Mouse (Mus musculus) 3134 (cell line): ENCODE measurements around the gene Cerkl.

Experiments used
- DNase-seq: peaks from one replicate; pipeline ENCODE4 v3.0.0-alpha.2; 2011; ENCODE audit warnings: low spot score; ENCODE audit not compliant: insufficient read length; ENCODE audit errors: extremely low read depth

The Cerkl gene

DNA sequence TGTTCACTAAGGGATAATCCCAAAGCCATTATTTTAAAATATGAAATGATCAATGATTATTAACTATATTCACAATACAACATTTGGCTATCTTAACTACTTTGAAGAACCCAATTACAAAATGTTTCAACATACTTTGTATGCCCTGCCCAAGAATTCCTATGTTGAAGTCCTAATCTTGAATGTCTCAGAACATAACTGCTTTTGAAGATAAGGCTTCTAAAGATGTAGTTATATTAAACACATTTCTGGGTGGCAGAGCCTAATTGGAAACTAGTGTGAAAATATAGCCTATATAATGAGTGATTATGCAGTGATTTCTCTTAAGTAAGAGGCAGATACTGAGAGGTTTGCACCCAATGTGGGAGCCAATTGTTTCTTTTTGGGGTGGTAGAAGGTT, 121.9 kb downstream of the Cerkl start:
- no peak for DNase-seq

DNA sequence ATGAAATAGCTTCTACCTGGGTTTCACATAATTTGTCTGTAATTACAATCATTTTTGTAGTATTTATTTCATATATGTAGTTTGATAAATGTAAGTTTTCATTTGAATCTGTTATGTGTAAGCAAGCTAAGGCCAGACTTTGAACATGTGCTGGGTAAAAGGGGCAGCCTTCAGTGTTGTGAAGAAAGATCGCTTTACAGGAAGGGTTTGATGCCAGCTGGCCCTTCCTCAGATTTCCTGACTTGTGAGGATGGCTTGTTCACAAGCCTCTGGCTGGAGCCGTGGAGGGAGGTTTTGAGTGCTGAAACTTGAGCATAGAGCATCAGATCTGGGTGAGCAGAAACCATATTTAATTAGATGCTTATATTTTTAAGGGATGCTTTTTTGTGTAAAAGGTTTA, 128.5 kb downstream of the Cerkl start:
- no peak for DNase-seq

DNA sequence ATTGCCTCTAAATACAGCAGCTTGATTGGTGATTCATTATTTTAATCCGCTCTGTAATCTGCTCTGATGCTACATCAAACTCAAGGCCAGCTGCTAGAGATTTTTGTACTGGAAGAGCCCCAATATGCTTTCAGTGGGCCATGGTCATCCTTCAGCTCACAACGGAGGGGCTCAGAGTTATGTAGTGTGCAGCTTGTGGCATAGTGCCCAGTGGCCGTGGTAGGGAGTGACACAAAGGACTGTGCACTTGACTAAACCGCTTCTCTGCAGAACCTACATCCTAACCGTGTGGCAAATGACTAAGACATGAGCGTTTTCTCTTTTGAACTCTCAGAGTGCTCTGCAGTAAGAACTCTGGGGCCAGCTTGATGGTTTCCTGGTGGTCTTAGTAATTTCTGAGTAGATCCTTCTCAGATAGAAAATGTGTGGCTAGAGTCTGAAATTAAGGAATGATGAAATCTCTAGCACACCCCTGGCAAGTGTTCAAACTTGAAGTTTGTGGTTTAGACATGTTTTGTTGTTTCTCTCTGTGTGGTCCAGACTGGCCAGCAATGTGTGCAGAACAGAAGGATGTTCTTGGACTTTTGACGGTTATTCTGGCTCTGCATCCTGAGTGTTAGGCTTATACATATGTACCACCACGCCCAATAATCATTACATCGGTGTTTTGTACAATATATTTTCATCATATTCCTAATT, 140.3 kb downstream of the Cerkl start:
- DNase-seq: no peak

DNA sequence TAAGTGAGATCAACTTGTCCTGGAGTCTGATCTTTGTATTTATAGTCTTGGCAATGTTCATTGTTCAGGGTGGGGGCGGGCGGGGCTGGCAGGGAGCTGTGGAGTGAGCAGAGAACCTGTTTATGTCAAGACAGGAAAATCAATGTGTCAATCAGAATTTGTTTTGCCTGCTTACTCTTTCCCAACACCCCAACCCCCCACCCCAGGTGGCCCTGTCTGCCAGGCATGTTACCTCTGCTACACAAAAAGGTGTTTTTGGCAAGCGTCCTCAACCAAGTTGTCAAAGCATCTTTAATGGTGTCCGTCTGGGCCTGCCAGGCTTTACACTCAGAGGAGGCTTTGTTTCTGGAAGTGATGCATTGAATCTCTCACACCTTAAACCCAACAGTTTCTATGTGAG, 141.5 kb downstream of the Cerkl start:
- DNase-seq: no peak

DNA sequence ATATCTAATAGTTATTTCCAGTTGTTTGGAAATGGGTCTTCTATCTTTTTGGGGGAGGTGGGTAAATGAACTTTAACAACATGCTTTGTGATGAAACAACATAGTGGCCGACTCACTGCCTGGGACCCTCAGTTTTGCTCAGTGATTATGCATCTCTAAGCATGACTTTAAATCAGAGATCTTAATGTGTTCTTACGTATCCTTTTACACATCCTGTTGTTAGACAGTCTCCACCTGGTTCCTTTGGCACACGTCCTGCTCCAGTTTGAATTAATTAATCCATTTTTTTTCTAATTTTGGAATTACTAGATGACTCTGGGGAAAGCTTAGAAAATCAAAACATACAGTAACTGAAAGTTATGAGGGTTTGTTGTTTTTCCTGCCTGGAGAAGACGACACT, 144.1 kb downstream of the Cerkl start:
- no peak for DNase-seq

DNA sequence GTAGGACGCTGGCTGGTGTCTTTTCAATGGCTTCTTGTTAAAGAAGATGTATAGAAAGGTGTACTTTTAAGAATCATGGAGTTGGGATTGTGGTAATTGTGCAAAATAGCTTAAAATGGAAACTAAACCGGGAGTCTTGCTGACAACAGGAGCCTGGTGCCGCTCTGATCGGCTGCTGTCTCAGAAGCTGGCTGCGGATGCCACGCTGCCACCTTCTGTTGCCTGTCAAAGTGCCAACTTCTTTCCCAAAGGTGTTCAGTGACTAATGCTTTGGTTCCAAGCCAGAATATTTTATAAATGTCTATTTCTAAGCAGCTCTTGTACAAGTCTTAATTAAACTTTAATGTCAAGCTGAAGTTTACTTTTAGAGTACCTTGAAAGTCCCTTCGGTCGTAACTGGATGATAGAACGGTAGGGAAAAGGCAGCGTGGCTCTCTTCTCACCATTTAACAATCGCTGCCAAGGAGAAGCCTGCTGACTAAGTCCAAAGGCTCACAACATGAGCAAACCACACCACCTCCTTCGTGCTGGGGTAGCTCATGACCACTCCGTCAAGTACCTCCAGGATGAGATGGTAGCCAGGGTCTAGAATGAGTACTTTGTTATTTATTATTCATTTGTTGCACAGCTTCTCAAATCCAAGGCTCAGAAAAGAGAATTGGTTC, 147.0 kb downstream of the Cerkl start:
- DNase-seq: no peak

DNA sequence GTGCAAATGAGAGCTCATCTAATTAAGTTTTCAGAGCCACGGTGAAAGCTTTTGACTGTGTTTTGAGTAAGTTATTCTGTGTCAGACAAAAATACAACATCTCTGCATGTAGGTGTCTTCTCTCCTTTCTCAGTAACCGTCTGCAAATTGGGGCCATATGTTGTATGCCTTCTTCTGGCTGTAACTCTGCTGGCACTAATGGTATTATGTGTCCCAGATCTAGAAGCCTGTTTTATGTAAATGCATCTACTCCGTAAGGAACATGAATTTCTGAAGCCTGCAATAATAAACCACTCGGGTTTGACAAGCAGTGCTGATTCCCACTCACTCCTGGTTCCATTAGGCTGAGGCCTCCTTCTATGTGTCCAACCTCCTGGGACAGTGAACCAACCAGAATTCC, 149.0 kb downstream of the Cerkl start:
- DNase-seq: no peak

DNA sequence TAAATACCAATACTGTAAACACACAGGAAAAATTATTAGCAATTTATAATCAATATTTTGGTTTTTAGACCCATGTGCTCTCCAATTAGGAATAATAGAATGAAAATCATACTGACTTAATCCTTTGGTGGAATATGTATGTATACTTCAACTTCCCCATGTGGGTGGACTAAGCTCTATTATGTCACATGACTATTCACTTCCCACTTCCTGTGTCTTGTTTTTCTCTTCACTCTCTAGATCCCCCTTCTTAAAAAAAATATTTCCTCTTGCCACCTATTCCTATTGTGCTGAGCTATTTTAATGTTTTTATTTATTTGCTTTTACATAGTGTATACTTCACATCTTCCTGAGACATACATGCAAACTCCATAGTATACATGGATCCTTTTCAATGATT, 154.2 kb downstream of the Cerkl start:
- no peak for DNase-seq

DNA sequence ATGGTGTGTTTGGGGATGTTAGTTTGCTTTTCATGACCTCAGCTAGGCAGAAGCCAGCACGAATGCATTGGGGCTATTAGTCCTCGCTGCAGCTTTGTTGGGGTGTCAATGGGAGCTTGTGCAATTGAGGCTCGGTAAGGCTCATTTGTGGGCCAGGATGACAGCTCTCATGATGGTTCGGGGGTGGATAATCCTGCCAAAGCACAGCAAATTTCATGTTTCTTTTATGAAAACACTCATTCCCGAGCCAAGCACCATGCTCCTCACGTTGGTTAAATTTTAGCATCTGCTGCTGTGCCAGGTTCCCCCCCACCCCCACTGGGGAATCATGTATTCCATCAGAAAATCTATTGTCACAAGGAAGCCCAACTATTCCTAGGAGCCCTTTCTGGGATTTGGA, 164.2 kb downstream of the Cerkl start:
- DNase-seq: no peak

DNA sequence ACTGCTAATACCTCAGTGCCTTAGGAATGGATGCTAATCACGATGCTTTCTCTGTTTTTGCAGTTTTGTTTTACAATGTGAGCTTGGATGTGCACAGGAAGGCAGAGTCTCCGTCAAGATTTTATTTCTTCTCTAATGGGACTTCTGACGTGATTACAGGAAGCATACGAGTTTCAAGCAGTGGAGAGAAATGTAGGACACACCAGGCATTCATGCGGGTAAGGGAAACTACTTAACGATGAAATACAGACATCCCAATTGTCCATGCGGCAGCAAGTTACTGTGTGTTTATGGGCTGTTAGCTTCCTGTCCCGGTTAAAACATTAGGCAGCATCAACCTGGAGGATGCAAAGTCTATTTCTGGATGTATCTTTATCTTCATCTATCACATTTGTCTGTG, 164.7 kb downstream of the Cerkl start:
- no peak for DNase-seq

DNA sequence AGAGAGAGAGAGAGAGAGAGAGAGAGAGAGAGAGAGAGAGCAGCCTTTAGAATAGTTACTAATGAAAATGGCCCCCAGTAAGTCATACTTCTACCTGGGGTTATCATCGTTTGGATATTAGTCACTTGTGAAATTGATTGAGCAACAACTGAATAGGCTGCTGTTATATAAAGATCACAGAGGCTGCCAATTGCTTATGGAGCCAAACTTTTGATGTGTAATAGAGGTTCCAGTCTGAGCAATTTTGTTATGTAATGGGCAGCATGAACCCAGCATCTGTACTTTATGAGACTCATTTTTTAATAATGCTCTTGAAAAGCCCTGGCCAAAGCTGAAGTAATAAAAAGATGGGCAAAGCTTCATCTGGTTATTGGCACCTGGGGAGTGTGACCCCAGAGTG, 166.4 kb downstream of the Cerkl start:
- DNase-seq: no peak

DNA sequence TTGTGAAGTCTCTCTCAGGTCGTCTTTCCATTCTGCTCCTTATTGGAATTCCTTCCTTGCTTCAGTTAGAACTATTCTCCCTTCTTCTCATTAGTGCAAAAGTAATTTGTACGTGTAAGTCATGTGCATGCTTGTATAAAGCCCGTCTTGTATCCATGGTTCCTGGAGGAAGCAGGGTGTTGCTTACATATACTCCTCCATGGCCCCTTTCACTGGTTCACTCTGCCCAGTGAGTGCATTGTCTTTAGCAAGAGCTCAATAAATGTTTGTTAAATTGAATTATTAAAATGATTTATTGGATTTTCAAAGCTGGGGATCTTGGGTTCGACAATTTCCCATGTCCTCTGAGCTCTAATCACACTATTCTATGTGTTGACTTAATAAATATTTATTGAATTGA, 172.4 kb downstream of the Cerkl start:
- DNase-seq: no peak
